Mouse (Mus musculus) bone marrow macrophage, adult 2 months (primary cell): ENCODE results near the gene Lenep.

Experiments
- CTCF ChIP-seq: IDR thresholded peaks from 2 replicates; pipeline ENCODE4 v1.5.1; 2012; ENCODE audit warnings: low read depth, mild to moderate bottlenecking, low read length, moderate library complexity
- POLR2A ChIP-seq: IDR thresholded peaks from 2 replicates; pipeline ENCODE4 v1.6.1; 2012; ENCODE audit warnings: mild to moderate bottlenecking, low read depth, low read length, borderline replicate concordance

DNA sequence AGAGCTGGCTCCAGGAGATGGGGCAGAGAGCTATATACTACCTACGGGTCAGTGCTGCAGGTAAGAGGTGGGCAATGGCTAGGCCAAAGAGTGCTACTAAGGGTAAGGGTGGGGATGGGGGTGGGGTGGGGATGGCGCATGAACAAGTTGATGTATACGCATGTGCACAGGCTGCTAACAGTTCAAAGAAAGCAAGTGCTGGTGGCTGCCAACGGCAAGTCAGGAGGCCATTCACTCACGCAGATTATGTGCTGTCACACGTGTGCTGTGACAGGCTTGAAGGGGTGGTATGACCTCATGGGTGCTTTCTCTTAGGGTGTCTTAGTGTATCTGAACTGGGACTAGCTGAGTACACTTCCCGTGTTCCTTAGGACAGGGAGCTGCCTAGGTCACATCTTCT is 1.3 kb downstream of the Lenep start:
- no peak for TF ChIP-seq POLR2A
- no peak for TF ChIP-seq CTCF
